1 mouse cellular context compared by ENCODE assay signal in the genomic region with DNA sequence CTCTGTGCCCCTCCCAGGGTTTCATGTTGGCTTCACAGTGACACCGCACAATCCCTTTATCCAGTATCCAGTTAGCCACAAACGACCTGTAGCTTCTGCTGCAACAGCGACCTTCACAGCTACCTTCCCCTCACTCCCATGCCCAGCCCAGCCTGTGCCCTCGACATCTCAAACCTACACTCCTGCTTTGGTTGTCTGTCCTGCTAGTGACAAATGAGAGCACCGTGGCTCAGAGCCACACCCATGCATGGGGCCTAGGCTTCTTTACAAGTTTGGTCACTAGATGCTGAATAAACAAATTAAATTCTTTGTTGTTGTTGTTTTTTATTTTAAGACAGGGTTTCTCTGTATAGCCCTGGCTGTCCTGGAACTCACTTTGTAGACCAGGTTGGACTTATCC.
TF ChIP-seq lines count a peak whose summit lies in the region.

No protein-coding gene starts in this region.

TF ChIP-seq in ES-E14, 5 proteins besides CTCF, POLR2A, EP300 and RAD21:
- TF ChIP-seq MAFK (IDR thresholded peaks at IDR 0.05; ENCODE audit: insufficient read depth, low read depth, low read length) = no peak
- no peak for TF ChIP-seq HCFC1 (IDR thresholded peaks at IDR 0.05; ENCODE audit: borderline replicate concordance, insufficient read depth, low read length)
- TF ChIP-seq CHD2 (IDR thresholded peaks at IDR 0.05; ENCODE audit: low read depth, low read length) = no peak
- no peak for TF ChIP-seq ZNF384 (IDR thresholded peaks at IDR 0.05; ENCODE audit: low read depth, low read length)
TF ChIP-seq in ES-E14: peak in this region for 0.
